Mouse (Mus musculus): Measurements from ENCODE around the gene Gm20388. TPM values are rescaled to one million over a fixed set of nuclear protein-coding genes. Genes with fewer than 3 reads are reported as not detected.

Gene Gm20388
- total RNA-seq, 2 experiments from 2014 or later: 5.8 TPM; not detected in 1

GRCm38 (mm10) chr8:120580336-120581000 lies 669.8 kb downstream of the Gm20388 start:
- DNase-seq: no peak

DNA sequence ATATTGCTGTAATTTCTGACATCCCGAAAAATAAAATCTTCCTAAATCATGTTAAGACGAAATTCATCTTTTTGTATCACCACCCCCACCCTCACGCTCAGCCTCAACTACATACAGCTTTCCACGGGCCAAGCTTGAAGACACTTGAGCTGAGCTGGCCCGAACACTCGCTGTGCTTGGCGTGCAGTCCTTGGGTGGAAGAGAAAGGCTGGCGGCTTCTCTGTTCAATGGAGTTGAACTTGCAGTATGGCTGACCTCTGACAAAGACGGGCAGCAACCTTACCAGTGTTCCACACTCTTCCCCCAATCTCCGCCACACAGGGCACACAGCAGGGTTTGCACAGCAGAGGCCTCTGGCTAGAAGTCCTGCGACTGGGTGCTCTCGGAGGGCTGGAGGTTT lies 670.7 kb downstream of the Gm20388 start:
- DNase-seq: no peak

DNA sequence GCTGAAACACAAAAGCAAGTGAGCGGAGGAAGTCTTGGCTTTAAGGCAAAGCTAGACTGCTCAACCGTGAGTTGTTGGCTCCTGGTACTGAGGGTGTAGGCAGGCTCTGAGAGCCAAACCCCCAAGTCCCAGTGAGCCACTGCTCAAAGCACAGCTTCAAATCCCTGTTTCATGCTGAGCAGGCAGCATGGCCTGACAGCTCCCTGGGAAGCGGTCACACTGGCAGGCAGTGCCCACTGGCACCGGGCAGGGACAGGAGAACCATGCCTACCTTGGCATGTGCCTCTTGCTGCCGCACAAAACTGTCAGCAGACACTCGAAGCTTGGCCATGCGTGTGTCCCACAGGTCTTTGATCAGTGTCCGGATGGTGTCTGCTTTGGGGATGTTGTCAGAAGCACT lies 671.2 kb downstream of the Gm20388 start:
- peak; percentile 56 for DNase-seq

DNA sequence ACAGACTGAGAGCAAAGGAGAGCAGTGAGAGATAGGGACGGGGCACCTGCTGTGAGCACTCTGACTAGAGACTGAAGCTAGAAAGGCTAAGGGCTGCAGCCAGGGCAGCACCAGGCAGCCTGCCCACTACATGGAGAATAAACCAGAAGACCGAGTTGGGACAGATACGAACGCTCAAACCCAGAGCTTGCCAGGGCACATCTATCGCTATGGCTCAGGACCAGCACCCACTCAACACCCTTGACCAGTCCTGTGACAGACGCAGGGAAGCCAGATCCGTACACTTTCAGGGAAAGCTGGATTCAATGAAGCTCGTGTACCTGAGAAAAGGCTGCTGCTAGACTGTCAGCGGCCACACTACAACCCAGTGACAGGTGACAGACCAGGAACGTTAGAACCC lies 674.9 kb downstream of the Gm20388 start:
- DNase-seq: peak; percentile 51

GRCm38 (mm10) chr8:120588908-120589771 lies 678.5 kb downstream of the Gm20388 start, which contains the start of gene Gins2:
TSS of gene Gins2 (minus strand) at chr8:120589304.
- peak; percentile 99 for DNase-seq

- DNase-seq: peak; percentile 87
Measured at GRCm38 (mm10) chr8:120589921-120590320, 679.3 kb downstream of the Gm20388 start.

DNA sequence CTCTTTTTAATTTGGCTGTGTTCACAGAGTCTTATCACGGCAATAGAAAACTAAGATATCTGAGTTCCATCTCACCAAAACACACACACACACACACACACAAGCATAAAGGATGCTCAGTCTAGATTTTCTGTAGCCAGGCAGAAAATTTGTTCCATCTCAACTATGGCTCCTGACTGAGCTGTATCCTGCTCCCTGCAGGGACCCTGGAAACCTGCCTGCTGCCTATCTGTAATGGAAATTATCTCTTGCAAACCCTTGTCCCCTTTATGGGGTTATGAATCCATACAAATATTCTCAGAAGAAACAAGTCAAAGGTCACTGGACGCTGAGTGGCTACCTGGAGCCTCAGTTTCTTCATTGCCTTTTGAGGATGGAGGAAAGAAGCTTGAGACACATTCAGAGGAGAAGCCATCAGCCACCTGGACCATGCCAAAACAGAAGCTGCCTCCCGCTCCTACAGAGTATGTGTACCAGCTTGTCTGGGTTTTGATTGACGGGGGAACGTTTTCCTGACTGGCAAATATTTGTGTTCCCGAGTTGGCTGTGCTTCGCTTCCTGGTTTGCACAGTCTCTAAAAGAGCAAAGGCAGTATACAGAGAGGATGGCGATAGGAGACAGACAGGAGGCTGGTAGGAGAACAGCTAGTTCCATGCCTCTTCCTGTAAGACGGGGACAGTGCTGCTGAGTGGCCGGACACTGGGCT lies 681.1 kb downstream of the Gm20388 start:
- DNase-seq: no peak

DNA sequence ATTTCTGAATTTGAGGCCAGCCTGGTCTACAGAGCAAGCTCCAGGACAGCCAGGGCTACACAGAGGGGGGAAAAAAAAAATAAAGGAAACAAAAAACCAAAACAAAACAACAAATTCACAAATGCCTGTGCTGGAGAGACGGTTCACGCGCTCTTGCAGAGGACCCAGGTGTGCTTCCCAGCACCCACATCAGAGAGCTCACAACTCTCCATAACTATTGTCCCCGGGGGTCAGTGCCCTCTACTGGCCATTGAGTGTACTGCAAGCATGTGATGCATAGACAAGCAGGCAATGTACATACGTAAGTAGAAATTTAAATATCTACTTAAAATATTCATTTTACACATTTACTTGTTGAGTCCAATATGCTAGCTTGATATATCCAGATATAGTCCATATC lies 683.9 kb downstream of the Gm20388 start:
- DNase-seq: no peak

- peak; percentile 77 for DNase-seq
Measured at GRCm38 (mm10) chr8:120595963-120596362, 685.3 kb downstream of the Gm20388 start.

GRCm38 (mm10) chr8:120598579-120598978 lies 687.9 kb downstream of the Gm20388 start:
- peak; percentile 49 for DNase-seq

DNA sequence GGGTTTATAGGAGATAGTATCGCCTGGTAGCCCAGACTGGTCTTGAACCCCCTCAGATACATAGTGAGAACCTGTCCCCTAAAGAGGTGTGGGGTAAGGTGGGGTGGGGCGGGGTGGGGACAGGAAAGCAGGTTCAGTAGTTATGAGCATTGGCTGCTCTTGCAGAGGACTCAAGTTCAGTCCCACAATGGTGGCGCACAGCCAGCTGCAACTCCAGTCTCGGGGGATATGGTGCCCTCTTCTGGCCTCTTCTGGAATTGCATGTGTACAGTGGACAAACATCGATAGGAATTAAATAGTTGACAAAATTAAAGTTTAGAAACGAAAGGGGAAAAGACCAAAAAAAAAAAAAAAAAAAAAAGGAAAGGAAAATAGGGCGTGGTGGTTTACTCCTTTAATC lies 688.9 kb downstream of the Gm20388 start:
- DNase-seq: peak; percentile 91

DNA sequence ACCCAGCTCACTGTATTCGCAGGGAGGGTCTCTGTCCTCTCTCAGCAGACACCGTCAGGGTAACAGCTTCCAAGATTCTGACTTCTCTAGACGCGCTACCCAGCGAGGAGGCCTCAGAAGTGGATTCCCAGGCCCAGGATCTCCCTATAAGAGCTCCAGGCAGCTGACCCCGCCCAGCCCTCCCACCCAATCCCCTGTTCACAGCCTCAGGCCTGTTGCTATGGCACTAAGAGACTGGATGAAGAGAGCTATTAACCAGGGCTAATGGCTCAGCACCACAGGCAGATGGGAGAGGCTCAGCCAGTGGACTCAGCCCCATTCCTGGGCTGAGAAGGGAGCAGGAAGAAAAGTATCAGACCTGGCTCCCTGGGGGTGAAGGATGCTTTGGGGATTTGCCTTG lies 692.0 kb downstream of the Gm20388 start:
- no peak for DNase-seq

GRCm38 (mm10) chr8:120607460-120607859 lies 696.8 kb downstream of the Gm20388 start:
- no peak for DNase-seq

- DNase-seq: peak; percentile 86
Measured at GRCm38 (mm10) chr8:120607885-120608284, 697.2 kb downstream of the Gm20388 start.

GRCm38 (mm10) chr8:120610824-120611223 lies 700.2 kb downstream of the Gm20388 start:
- no peak for DNase-seq

- DNase-seq: no peak
Measured at GRCm38 (mm10) chr8:120614491-120614890, 703.9 kb downstream of the Gm20388 start.

DNA sequence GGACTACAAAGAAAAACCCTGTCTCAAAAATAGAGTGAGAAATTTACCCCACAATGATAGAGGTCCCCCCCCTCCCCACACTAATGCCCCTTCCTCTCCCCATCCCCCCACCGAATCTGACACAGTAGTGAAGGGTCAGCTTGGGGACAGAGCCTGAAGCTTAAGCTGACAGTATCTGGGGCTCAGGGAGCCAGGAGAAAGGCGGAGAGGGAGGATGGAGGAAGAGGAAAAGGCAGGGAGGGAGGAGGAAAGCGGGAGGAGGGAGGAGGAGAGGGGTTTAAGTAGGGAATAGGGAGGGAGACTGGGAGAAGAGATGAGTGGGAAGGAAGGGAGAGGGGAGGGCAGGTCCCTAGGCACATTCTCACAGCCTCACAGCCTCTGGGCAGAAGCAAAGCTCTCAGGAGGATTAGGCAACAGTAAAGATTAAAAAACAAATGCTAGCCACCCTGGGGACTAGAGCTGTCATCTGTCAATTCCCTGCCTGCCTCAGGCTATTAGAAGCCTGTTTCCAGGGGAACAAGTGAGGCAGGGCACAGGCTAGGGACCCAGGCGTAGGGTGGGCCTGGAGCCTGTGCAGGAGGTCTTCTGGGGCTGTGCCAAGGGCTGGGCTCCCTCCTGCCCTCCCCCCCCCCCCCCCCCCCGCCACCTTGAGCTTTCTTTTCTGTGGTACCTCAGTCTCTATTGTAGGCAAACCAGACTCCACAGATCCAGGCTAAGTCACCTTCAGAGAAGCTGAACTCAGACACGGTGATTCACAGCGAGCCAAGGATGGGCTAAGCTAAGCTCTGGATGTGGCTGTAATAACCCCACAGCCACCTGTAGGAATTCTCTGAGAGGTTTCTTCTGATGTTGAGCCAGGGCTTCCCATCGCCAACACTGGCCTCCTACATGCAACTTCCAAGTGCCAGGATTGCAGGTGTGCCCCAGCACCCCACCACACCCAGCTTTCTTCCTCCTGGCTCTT lies 706.3 kb downstream of the Gm20388 start:
- no peak for DNase-seq

- peak; percentile 85 for DNase-seq
Measured at GRCm38 (mm10) chr8:120618110-120618509, 707.5 kb downstream of the Gm20388 start.

DNA sequence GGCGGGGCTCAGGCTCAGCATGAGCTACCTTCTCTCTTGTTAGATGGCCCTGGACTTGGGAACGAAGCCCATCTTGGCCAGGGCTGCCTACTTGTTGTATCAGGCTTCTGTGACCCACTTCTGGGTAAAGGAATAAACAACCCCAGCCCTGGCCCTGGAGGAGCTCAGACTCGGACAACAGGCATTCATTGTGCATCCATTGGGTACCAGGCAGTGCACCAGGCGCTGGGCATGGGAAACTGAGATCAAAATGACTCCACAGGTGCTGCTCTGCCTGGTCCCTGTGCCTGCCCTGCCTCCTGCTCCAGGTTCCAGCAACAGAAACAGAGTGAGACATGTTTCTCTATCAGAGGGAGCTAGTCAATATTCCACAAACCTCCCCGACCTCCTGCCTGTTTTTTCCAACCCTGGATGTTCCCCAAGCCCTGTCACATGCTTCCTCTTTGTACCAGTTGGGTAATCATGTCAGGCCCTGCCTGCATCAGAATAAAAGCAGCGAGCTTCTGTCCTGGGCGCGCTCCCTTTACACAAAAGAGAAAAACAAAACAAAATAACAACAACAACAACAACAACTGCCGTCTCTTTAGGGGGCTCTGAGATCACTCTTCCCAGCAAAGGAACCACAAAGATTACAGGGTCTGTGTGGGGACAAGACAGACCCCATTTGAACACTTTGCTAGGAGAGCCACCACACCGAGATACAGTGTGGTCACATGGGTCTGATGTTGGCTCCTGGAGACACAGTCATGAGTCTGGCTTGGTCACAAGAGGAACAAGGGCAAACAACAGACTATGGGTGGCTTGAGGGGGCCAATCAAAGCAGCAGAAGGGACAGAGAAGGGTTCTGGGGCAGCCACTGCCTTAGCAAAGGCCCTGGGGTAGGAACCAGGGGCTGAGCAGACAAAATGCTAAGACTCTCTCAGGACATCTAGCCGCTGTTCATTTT lies 708.9 kb downstream of the Gm20388 start:
- peak; percentile 32 for DNase-seq

- no peak for DNase-seq
Measured at GRCm38 (mm10) chr8:120620441-120620840, 709.8 kb downstream of the Gm20388 start.

- no peak for DNase-seq
Measured at GRCm38 (mm10) chr8:120622161-120622560, 711.5 kb downstream of the Gm20388 start.

Data from heart, postnatal 4 days (tissue).